Mouse (Mus musculus) embryonic facial prominence, embryonic 13.5 days (tissue): ENCODE results near the gene Gmnc. TPM values are rescaled to one million over a fixed set of nuclear protein-coding genes. Genes with fewer than 3 reads are reported as not detected.

Source experiments
- ATAC-seq: fragments of 200-750 bp; cut with Nextera tagmentation; 2 replicates; pipeline ENCODE4 v1.8.0; 2017; ENCODE audit warnings: low read depth; ENCODE audit not compliant: insufficient number of reproducible peaks, insufficient read depth, low FRiP score, low TSS enrichment
- H3K27ac ChIP-seq: fragments of 300-500 bp; sonication (generic); 2 replicates; pipeline ENCODE4 v1.5.1; 2015; ENCODE audit warnings: moderate library complexity, mild to moderate bottlenecking, inconsistent platforms
- H3K27me3 ChIP-seq: fragments of 300-500 bp; sonication (generic); 2 replicates; pipeline ENCODE4 v1.6.1; 2015; ENCODE audit warnings: mild to moderate bottlenecking, inconsistent platforms
- H3K36me3 ChIP-seq: fragments of 300-500 bp; sonication (generic); 2 replicates; pipeline ENCODE4 v1.6.1; 2015; ENCODE audit warnings: mild to moderate bottlenecking, inconsistent platforms
- H3K4me1 ChIP-seq: fragments of 300-500 bp; sonication (generic); 2 replicates; pipeline ENCODE4 v1.6.1; 2015; ENCODE audit warnings: inconsistent platforms
- H3K4me2 ChIP-seq: fragments of 300-500 bp; sonication (generic); 2 replicates; pipeline ENCODE4 v1.6.1; 2015; ENCODE audit warnings: moderate library complexity, mild to moderate bottlenecking, inconsistent platforms
- H3K4me3 ChIP-seq: fragments of 300-500 bp; sonication (generic); 2 replicates; pipeline ENCODE4 v1.5.1; 2015; ENCODE audit warnings: mild to moderate bottlenecking, inconsistent platforms
- H3K9ac ChIP-seq: fragments of 300-500 bp; sonication (generic); 2 replicates; pipeline ENCODE4 v1.6.1; 2015; ENCODE audit warnings: mild to moderate bottlenecking, inconsistent platforms
- H3K9me3 ChIP-seq: fragments of 300-500 bp; sonication (generic); 2 replicates; pipeline ENCODE4 v1.6.1; 2016; ENCODE audit warnings: inconsistent platforms
- WGBS: fragments of 180-500 bp; shearing (Covaris S2); methylation state at CpG from one replicate; pipeline ENCODE4 v1.1.7; 2015; ENCODE audit warnings: mixed read lengths; 5-methylcytosine and 5-hydroxymethylcytosine counted together
- polyA plus RNA-seq: library from polyadenylated mRNA; unstranded; fragments of >200 nt; fragmentation: Nextera tagmentation; extraction: Ambion mirVana; gene quantifications from 2 replicates; pipeline ENCODE4 v1.2.1, GENCODE M21; 2015

Gmnc gene
- 0.13 and 0.26 TPM in 2 replicates for polyA plus RNA-seq

- H3K27me3 ChIP-seq, result no peaks in the 10 kb centered on the region
- no peak within 1 kb of the TSS for H3K4me2 ChIP-seq
- H3K36me3 ChIP-seq, result no peaks in the 10 kb centered on the region
- H3K4me3 ChIP-seq, result no peak within 1 kb of the TSS
- H3K9ac ChIP-seq, result no peak within 1 kb of the TSS
- WGBS, result 36% methylated on average over 13 of the region's 13 CpGs
- H3K9me3 ChIP-seq, result no peaks in the 10 kb centered on the region
- H3K4me1 ChIP-seq, result peaks cover 4% of the 10 kb centered on the region; the same call in 1 of the 2 replicates
- ATAC-seq, result no peak
- no peak within 1 kb of the TSS for H3K27ac ChIP-seq
Observed at GRCm38 (mm10) chr16:26991477-26992300, at the start of gene Gmnc. TSS of gene Gmnc (minus strand) at chr16:26991652.

DNA sequence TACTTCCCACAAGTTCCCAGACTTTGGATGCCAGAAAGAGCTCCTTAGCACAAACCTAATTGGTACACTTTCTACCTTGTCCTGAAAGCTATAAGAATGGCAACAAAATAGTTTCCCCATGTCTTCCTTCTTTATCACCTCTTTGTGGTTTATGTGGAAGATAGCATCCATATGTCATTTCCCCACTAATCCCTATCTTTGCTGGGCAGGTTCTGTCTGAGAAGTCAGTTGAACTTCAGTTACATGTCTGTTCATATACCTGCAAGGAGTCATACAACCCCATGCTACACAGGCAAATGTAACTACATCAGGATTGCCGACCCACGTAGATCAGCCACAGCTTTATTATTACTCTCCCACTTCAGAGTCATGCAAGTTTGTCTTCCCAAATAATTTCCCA lies 35.8 kb upstream of the Gmnc start:
- ATAC-seq, result no peak
- Histone ChIP-seq H3K36me3 (no peaks in the 10 kb centered on the region), H3K9me3 (no peaks in the 10 kb centered on the region), H3K27ac (no peak overlapping the region), H3K27me3 (no peaks in the 10 kb centered on the region), H3K4me3 (no peak overlapping the region), H3K4me2 (no peak overlapping the region), H3K9ac (no peak overlapping the region), H3K4me1 (no peaks in the 10 kb centered on the region)
- 95% methylated on average over 2 of the region's 2 CpGs for WGBS

GRCm38 (mm10) chr16:27026226-27026625 lies 34.8 kb upstream of the Gmnc start:
- H3K27me3 ChIP-seq, result no peaks in the 10 kb centered on the region
- no peaks in the 10 kb centered on the region for H3K36me3 ChIP-seq
- H3K27ac ChIP-seq, result no peak overlapping the region
- no peaks in the 10 kb centered on the region for H3K9me3 ChIP-seq
- no peak overlapping the region for H3K4me3 ChIP-seq
- no peaks in the 10 kb centered on the region for H3K4me1 ChIP-seq
- ATAC-seq, result no peak
- H3K9ac ChIP-seq, result no peak overlapping the region
- 76% methylated on average over 4 of the region's 4 CpGs for WGBS
- H3K4me2 ChIP-seq, result no peak overlapping the region

GRCm38 (mm10) chr16:27022746-27023145 lies 31.3 kb upstream of the Gmnc start:
- no peak overlapping the region for H3K27ac ChIP-seq
- no peaks in the 10 kb centered on the region for H3K36me3 ChIP-seq
- no peaks in the 10 kb centered on the region for H3K9me3 ChIP-seq
- ATAC-seq, result no peak
- WGBS, result 95% methylated on average over 2 of the region's 2 CpGs
- no peak overlapping the region for H3K4me3 ChIP-seq
- H3K27me3 ChIP-seq, result no peaks in the 10 kb centered on the region
- H3K9ac ChIP-seq, result no peak overlapping the region
- H3K4me1 ChIP-seq, result no peaks in the 10 kb centered on the region
- no peak overlapping the region for H3K4me2 ChIP-seq

GRCm38 (mm10) chr16:27017309-27017708 lies 25.9 kb upstream of the Gmnc start:
- H3K27me3 ChIP-seq, result no peaks in the 10 kb centered on the region
- H3K4me1 ChIP-seq, result no peaks in the 10 kb centered on the region
- H3K36me3 ChIP-seq, result no peaks in the 10 kb centered on the region
- no peaks in the 10 kb centered on the region for H3K9me3 ChIP-seq
- H3K9ac ChIP-seq, result no peak overlapping the region
- H3K4me2 ChIP-seq, result no peak overlapping the region
- no peak overlapping the region for H3K4me3 ChIP-seq
- ATAC-seq, result no peak
- 32% methylated on average over 4 of the region's 4 CpGs for WGBS
- H3K27ac ChIP-seq, result no peak overlapping the region

DNA sequence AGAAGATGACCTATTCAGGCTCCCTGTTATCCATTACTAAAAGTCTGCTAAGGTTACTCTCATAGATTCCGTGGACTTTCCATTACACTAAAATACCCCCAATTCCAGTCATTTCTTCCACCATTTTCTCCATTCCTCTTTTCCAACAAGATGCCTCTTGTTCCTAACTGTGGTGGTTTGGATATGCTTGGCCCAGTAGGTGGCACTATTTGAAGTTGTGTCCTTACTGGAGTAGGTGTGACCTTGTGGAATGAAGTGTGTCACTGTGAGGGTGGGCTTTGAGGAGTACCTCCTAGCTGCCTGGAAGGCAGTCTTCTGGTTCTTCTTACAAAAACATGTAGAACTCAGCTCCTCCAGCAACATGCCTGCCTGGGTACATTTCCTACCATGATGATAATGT lies 11.3 kb upstream of the Gmnc start:
- H3K36me3 ChIP-seq, result no peaks in the 10 kb centered on the region
- no peak overlapping the region for H3K4me3 ChIP-seq
- no peak for ATAC-seq
- H3K27me3 ChIP-seq, result no peaks in the 10 kb centered on the region
- no peak overlapping the region for H3K9ac ChIP-seq
- H3K27ac ChIP-seq, result no peak overlapping the region
- H3K4me1 ChIP-seq, result no peaks in the 10 kb centered on the region
- WGBS, result 91% methylated on average over 1 of the region's 1 CpGs
- H3K4me2 ChIP-seq, result no peak overlapping the region
- no peaks in the 10 kb centered on the region for H3K9me3 ChIP-seq

DNA sequence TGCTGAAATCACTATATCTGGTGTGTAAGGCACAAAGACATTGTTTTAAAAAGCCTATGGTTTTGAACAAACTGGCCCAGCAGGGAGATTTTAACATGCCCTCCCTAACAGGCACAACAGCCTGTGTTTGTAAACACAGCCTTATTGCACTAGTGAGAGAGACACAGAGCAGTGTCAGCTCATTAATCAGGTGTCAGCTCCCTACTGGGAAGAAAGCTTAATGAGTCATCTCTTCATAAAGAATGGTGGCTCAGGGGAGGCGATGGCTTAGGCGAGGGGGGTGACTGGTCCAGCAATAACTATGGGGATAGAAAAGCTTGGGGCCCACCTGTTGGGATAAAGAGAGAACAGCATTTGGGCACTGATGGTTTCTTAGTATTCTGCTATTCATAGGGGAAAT lies 8.1 kb upstream of the Gmnc start:
- Histone ChIP-seq H3K9me3 (no peaks in the 10 kb centered on the region), H3K9ac (no peak overlapping the region), H3K36me3 (no peaks in the 10 kb centered on the region), H3K4me2 (no peak overlapping the region), H3K4me3 (no peak overlapping the region), H3K27me3 (no peaks in the 10 kb centered on the region), H3K4me1 (no peaks in the 10 kb centered on the region), H3K27ac (no peak overlapping the region)
- 16% methylated on average over 2 of the region's 2 CpGs for WGBS
- no peak for ATAC-seq

GRCm38 (mm10) chr16:26989415-26990315 lies 1.8 kb downstream of the Gmnc start:
- Histone ChIP-seq H3K4me1 (peaks cover 4% of the 10 kb centered on the region; the same call in 1 of the 2 replicates), H3K4me3 (no peak overlapping the region), H3K27me3 (no peaks in the 10 kb centered on the region), H3K36me3 (no peaks in the 10 kb centered on the region), H3K9me3 (no peaks in the 10 kb centered on the region), H3K27ac (no peak overlapping the region), H3K9ac (no peak overlapping the region), H3K4me2 (no peak overlapping the region)
- 72% methylated on average over 19 of the region's 19 CpGs for WGBS
- no peak for ATAC-seq

DNA sequence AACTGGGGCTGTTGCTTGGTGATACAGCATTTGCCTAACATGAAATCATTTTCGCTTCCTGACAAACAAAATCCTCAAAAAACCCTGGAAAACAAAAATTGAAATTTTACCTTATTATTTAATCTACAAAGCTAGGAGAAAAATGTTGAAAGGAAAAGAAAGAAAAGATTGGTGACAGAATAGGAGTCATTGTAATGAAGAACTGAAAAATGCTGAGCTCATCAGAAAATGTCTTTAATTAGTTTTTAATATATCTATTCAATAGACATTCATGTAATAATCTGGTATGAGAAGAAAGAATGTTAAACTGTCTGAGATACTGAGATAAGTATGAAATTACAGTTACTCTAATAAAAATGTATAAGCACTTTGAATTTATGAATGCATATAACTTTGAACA lies 3.3 kb downstream of the Gmnc start:
- no peak for ATAC-seq
- 80% methylated on average over 1 of the region's 1 CpGs for WGBS
- no peaks in the 10 kb centered on the region for H3K9me3 ChIP-seq
- no peak overlapping the region for H3K9ac ChIP-seq
- H3K27me3 ChIP-seq, result no peaks in the 10 kb centered on the region
- H3K27ac ChIP-seq, result no peak overlapping the region
- H3K4me1 ChIP-seq, result peaks cover 4% of the 10 kb centered on the region; the same call in 1 of the 2 replicates
- H3K4me2 ChIP-seq, result no peak overlapping the region
- no peaks in the 10 kb centered on the region for H3K36me3 ChIP-seq
- H3K4me3 ChIP-seq, result no peak overlapping the region

DNA sequence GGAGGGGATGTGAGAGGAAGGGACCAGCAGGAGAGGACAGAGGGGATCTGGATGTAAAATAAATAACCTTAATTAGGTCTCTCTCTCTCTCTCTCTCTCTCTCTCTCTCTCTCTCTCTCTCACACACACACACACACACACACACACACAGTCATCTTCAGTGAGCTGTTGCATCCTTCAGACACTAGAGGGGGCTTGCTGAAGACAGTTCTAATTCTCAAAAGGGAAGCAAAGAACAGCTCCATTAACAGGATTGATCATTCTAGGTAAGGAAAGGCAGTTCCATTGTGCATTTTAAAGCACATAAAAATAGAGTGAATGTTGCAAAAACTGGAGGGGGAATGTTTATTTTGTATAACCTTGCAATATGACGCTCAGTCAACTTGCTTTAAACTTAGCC lies 5.7 kb downstream of the Gmnc start:
- Histone ChIP-seq H3K36me3 (no peaks in the 10 kb centered on the region), H3K4me3 (no peak overlapping the region), H3K4me1 (no peaks in the 10 kb centered on the region), H3K9me3 (no peaks in the 10 kb centered on the region), H3K27me3 (no peaks in the 10 kb centered on the region), H3K4me2 (no peak overlapping the region), H3K27ac (no peak overlapping the region), H3K9ac (no peak overlapping the region)
- no peak for ATAC-seq
- WGBS, result 77% methylated on average over 1 of the region's 1 CpGs

- no peak overlapping the region for H3K9ac ChIP-seq
- H3K9me3 ChIP-seq, result no peaks in the 10 kb centered on the region
- no peaks in the 10 kb centered on the region for H3K36me3 ChIP-seq
- H3K4me2 ChIP-seq, result no peak overlapping the region
- ATAC-seq, result no peak
- H3K27ac ChIP-seq, result no peak overlapping the region
- WGBS, result 35% methylated on average over 3 of the region's 3 CpGs
- H3K4me3 ChIP-seq, result no peak overlapping the region
- H3K27me3 ChIP-seq, result no peaks in the 10 kb centered on the region
- H3K4me1 ChIP-seq, result no peaks in the 10 kb centered on the region
Observed at GRCm38 (mm10) chr16:26982112-26982511, 9.3 kb downstream of the Gmnc start.
